Mouse (Mus musculus) lung, postnatal 25 days (tissue): ENCODE data around the gene Gtf3c2.
"Not testable (repeated sequence)": the region's sequence is repeated elsewhere in the genome, so short reads cannot be mapped to it uniquely, and the experiment has no call there.

Experiments used
- DNase-seq: peaks from one replicate; pipeline ENCODE4 v3.0.0; 2022; ENCODE audit warnings: low spot score

Gtf3c2 gene

GRCm38 (mm10) chr5:31179766-31180630 is at the start of gene Gtf3c2, which contains the start of gene Gm29609:
Gene Gtf3c2, minus strand, starts transcription at chr5:31180144.
Gene Gm29609, minus strand, starts transcription at chr5:31179911.
- DNase-seq, result peak; percentile 94

- no peak for DNase-seq
Measured at GRCm38 (mm10) chr5:31226641-31227040, 46.7 kb upstream of the Gtf3c2 start.

GRCm38 (mm10) chr5:31222696-31223095 is 42.8 kb upstream of the Gtf3c2 start:
- no peak for DNase-seq

- no peak for DNase-seq
Measured at GRCm38 (mm10) chr5:31221304-31221945, 41.5 kb upstream of the Gtf3c2 start.

GRCm38 (mm10) chr5:31220448-31221303 is 40.7 kb upstream of the Gtf3c2 start, which contains the start of gene Ppm1g:
Gene Ppm1g, minus strand, starts transcription at chr5:31220687.
- peak; percentile 97 for DNase-seq

- DNase-seq, result peak; percentile 29
Measured at GRCm38 (mm10) chr5:31219911-31220447, 40.0 kb upstream of the Gtf3c2 start.

- no peak for DNase-seq
Measured at GRCm38 (mm10) chr5:31219474-31219873, 39.5 kb upstream of the Gtf3c2 start.

GRCm38 (mm10) chr5:31219070-31219469 is 39.1 kb upstream of the Gtf3c2 start:
- DNase-seq, result no peak

GRCm38 (mm10) chr5:31218294-31218693 is 38.4 kb upstream of the Gtf3c2 start:
- no peak for DNase-seq

- not testable (repeated sequence) for DNase-seq
Measured at GRCm38 (mm10) chr5:31216554-31216953, 36.6 kb upstream of the Gtf3c2 start.

- DNase-seq, result no peak
Measured at GRCm38 (mm10) chr5:31204421-31204820, 24.5 kb upstream of the Gtf3c2 start.

- DNase-seq, result no peak
Measured at GRCm38 (mm10) chr5:31203866-31204265, 23.9 kb upstream of the Gtf3c2 start.

- DNase-seq, result no peak
Measured at GRCm38 (mm10) chr5:31202933-31203332, 23.0 kb upstream of the Gtf3c2 start.

- peak; percentile 99 for DNase-seq
Measured at GRCm38 (mm10) chr5:31201742-31202590, 22.0 kb upstream of the Gtf3c2 start, which contains the start of gene Zfp513. Gene Zfp513, minus strand, starts transcription at chr5:31202303.

GRCm38 (mm10) chr5:31201042-31201741 is 21.2 kb upstream of the Gtf3c2 start:
- no peak for DNase-seq

GRCm38 (mm10) chr5:31200327-31200768 is 20.4 kb upstream of the Gtf3c2 start:
- DNase-seq, result no peak

- no peak for DNase-seq
Measured at GRCm38 (mm10) chr5:31199893-31200292, 19.9 kb upstream of the Gtf3c2 start.

- no peak for DNase-seq
Measured at GRCm38 (mm10) chr5:31199321-31199892, 19.5 kb upstream of the Gtf3c2 start.

GRCm38 (mm10) chr5:31198616-31199320 is 18.8 kb upstream of the Gtf3c2 start:
- DNase-seq, result no peak
